Mouse (Mus musculus) thymus, postnatal 14 days (tissue): ENCODE data around the gene Mrps18b.
"Not testable (repeated sequence)": the region's sequence is repeated elsewhere in the genome, so short reads cannot be mapped to it uniquely, and the experiment has no call there.

Experiments
- DNase-seq: peaks from one replicate; pipeline ENCODE4 v3.0.0; 2021

Mrps18b gene

DNA sequence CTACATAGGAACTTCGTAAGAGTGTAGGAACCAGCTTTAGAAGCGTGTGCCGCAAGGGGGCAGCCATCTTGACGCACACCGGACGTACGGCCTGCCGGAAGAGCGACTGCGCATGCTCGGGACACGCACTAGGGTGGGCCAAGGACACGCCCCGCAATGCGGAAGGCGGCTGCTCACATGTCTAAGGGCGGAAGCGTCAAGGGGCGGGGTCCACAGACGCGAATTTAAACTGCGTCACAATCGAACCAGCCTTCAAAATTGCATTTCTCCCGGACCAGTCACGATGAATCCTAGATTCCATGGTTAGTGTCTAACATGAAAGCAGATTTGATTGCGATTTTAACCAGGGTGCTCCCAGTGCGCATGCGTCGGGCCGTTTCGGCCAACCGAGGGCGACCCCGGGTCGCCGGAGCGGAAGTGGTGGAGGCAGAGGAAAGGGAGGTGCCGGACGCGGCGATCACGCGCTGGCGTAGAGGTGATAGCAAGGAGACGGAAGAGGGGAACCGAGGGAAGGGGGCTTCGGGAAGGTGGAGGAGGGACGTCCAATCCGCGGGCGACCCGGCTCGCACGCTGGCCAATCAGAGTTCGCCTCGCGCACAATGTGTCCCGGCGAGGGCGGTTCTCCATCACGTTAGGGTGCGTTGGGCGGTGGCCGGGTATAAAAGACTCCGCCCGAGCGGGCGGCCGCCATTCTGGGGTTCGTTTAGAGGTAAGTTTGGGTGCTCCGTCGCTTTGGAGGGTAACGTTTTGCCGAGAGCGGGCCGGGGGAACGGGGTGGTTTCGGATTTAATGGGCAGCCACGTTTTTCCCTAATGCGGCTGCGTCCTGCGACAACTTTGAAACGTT is at the start of gene Mrps18b, which contains the start of gene Ppp1r10:
Mrps18b (minus strand) TSS at position 93 of the 846 bp plus-strand sequence.
Ppp1r10 (plus strand) TSS at position 138 of the 846 bp plus-strand sequence.
- peak; percentile 99 for DNase-seq

DNA sequence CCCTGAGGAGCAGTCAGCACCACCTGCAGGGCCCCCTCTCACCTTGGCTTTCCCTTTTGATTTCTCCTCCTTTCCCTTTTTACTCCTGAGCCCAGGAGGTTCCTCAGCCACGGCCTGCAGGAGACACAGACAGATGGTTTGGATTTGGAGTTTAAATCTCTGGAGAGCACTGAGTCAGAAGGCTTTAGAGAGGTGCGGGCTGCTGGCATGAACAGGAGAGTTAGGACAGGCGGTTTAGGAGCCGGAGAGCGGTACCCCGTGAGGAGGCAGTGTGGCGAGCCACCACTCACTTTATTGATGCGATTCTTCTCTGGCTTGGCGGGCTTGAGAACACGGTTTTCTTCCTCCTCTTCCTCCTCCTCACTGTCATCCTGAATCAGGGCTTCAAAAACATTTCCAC is 47.1 kb upstream of the Mrps18b start:
- DNase-seq, result no peak

DNA sequence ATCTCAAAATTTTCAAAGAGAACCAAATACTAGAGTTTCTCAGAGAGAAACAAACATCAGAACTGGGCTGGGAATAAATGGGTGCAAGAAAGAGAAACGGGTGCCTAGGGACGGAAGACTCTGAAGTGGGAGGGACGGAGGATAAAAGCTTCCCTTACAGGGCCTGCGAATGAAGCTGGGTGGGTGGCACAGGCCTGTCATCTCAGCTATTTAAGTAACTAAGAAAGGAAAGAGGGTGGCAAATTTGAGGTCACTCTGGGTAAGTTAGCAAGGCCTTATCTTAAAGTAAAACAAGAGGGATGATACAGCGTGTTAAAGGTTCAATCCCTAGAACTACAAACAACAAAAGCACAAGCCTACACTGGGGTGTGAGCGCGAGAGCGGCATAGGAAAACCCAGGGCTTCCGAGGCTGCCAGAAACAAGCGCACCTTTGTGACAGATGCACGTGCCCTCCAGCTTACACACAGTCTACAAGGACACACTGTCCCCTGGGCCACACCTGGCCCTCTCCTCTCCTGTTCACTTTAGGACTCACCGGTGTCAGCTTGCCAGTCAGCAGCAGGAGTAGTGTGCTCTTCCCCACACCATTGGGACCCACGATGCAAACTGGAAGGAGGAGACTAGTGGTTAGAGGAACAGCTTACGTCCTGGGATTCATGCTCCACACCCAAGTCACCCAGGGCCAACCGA is 42.5 kb upstream of the Mrps18b start:
- DNase-seq, result no peak

DNA sequence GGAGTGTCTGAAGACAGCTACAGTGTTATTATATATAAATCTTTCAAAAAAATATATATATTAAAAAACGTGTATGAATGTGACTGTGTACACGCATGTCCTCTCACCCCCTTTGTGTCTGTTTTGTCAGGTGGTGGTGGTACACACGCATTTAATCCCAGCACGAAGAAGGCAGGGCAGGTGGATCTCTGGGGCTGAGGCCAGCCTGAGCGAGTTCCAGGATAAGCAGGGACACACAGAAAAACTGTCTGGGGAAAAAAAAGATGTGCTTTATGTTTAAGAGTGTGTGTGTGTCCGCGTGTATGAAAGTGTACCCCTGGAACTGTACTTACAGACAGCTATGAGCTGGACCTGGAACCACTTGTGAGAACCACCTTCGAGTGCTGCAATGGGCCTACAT is 38.5 kb upstream of the Mrps18b start:
- no peak for DNase-seq

DNA sequence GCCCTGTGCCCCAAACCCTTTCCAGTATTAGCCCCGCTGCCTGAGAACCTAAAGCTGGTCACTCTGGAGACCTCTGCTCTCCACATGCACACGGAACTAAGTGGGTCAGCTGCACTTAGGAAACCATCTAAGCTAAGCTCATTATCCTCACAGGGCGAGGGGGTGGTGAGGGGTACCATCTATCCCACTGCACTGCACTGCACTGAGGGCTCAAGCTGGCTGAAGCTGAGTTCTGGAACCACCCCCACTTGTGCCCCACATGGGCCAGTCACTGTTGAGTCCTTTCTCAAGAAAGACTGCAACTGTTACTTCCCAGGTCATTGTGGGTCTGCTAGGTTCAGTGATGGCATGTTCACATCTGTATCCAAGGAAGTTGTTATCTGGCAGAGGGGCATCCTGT is 36.4 kb upstream of the Mrps18b start:
- not testable (repeated sequence) for DNase-seq

DNA sequence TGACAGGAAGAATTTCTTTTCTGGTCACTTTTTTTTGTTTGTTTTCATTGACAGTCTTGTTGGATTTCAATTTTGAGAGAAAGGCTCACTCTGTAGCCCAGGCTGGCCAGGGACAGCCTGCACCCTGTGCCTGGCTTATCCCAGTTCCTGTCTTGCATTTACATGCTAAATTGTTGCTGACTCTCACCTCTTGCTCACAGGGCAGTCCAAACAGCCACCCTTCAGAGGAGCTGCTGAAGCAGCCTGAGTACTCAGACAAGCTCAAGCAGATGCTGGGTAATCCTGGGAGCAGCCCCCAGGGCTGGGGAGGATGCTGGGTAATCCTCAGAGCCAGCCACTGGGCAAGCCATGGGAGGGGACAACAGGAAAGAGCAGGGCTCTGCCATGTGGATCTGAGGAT is 34.8 kb upstream of the Mrps18b start:
- DNase-seq, result not testable (repeated sequence)

DNA sequence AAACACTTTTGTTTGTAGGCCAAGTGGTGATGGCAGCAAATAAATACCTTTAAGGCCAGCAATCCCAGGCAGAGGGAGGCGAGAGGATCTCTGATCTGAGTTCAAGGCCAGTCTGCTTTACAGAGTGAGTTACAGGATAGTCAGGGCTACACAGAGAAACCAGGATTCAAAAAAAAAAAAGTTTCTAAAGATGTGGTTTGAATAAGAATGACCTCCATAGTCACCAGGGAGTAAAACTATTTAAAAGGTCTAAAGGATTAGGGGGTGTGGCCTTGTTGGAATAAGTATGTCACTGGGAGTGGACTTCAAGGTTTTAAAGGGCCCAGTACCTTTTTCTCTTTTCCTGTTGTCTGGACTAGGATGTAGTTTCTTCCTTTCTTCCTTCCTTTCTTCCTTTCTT is 23.8 kb upstream of the Mrps18b start:
- DNase-seq, result no peak

DNA sequence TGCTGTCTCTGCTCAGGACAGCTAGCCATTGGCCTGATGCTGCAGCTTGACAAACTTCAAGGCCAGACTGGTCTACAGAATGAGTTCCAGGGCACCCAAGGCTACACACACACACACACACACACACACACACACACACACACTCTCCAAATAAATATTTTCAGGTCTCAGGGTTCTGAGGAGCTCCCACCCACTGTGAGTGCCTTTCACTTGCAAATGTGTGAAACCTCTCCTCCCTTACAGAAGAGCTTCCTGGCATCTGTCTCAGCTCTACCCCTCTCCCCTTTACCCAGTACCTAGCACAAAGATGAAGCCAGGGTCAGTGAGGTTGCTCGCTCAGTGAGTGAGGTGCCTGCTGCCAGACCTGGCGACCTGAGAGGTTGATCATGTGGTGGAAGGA is 22.9 kb upstream of the Mrps18b start:
- DNase-seq, result no peak

DNA sequence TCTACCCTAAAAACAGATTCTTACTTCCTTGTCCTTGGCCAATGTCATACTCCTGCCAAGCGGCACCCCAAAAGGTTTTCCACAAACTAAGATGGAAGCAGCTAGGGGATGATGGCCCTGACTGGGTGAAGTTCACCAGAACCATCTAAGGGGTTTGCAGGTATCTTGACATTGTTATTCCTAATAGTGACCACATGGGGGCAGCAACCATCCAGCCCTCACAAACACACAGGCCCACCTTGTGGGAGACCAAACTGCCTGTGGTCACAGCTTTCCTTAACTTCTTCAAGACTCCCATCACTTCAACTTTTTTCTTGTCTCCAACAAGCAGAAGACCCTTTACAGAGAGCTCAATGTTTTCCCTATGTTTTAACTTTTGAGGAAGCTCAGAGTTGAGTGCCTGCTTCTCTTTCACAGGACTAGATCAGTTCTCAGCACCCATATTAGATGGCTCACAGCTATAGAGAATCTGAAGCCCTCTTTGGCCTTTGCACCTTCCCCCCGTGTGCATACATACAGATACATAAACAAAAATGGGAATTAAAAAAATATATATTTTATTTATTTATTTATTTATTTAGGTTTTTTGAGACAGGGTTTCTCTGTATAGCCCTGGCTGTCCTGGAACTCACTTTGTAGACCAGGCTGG is 21.6 kb upstream of the Mrps18b start:
- DNase-seq, result peak; percentile 67

DNA sequence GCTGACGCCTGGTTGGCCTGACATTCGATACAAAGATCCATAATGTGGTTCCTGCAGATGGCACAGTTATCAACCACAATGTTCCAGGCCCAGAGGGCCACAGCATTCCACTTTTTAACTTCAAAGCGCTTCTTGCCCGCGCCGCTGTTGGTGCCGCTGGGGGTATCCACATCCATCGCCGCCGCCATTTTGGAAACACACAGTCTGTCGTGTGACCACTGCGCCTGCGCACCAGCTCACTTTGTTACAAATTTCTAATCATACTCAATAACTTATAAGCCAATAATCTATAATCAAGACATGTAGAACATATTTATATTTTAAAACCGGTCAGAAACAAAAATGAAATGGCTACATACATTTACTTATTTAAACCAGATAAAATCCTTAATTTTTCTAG is 19.6 kb upstream of the Mrps18b start:
- DNase-seq, result not testable (repeated sequence)

DNA sequence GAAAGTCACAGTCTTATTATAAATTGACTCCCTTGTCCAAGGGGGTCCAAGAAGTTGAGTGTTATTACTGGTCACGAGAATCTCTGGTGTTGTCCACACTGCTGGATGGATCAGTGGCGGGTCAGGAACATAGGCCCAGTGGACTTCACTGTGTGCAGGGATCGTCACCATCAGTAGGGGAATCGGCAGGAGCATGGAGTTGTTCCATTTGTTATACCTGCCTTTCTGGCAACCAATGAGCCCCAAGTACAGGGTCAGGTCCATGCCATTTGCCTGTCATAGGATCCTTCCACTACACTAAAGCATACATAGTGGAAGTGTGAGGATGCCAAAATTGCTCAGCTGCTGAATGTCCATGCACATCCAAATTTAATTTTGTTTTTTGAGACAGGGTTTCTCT is 16.4 kb upstream of the Mrps18b start:
- DNase-seq, result no peak

DNA sequence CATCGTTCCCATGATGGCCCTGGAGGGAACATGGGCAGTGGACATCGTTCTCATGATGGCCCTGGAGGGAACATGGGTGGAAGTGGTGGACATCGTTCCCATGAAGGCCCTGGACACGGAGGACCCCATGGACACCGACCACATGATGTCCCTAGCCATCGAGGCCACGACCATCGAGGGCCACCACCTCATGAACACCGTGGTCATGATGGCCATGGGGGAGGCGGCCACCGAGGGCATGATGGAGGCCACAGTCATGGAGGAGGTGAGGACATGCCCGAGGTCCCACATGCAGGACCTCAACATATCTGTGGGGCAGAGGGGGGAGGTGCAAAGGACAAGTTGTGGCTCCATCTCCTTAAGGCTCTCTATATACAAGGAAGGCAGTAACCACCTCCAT is 14.4 kb upstream of the Mrps18b start:
- no peak for DNase-seq

DNA sequence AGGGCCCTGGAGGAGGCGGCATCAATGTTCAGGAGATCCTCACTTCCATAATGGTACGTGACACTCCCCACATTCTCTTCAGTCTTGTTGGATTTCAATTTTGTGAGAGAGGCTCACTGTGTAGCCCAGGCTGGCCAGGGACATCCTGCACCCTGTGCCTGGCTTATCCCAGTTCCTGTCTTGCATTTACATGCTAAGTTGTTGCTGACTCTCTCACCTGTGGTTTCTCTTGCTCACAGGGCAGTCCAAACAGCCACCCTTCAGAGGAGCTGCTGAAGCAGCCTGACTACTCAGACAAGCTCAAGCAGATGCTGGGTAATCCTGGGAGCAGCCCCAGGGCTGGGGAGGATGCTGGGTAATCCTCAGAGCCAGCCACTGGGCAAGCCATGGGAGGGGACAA is 13.3 kb upstream of the Mrps18b start:
- DNase-seq, result no peak

DNA sequence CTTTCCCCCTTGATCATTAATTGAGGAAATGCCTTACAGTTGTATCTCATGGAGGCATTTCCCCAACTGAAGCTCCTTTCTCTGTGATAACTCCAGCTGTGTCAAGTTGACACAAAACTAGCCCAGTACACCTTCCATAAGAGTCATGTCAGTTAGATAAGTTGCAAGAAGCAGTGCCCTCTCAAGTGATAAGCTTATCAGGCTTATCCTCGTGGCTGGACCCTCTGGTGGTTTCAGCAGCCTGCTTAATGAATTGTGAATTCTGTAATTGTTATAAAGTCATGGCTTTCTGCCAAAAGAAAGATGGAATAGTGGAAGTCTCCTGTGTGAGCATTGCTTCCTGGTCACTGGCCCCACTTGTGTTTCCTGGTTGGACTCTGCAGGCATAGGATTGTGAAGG is 11.3 kb upstream of the Mrps18b start:
- no peak for DNase-seq

DNA sequence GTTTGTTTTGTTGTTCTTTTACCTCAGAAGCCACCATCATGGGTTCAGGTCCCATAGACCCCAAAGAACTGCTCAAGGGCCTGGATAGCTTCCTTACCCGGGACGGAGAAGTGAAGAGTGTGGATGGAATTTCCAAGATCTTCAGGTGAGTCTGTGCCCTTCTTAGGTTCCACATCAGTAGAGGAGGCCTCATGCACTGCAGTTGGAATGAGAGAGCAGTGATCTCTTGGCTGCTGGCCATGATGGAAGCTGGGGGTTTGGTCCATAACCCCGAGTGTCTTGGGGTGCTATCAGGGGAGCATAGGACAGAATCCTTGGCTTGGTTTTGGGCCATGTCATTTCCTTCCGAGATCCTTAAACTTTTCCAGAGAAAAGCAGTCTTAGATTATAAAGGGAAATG is 7.1 kb upstream of the Mrps18b start:
- no peak for DNase-seq

DNA sequence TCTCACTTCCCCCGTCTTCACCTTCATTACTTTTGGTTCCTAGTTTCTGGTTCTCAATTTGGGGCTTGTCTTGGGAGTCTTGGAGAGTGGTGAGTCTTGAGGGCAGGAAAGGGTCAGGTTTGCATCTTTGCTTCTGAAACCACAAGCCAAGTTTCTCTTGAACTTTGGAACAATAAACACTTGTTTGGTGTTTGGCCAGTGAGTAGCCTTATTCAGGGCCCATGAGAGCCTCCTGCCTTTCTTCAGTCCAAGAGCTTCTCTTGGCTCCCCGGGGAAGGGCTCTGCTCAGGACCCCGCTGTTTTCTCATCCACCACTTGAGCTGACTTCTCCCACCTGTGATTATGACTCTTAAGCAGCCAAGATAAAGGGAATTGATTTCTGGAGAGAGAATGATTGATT is 6.4 kb upstream of the Mrps18b start:
- no peak for DNase-seq

DNA sequence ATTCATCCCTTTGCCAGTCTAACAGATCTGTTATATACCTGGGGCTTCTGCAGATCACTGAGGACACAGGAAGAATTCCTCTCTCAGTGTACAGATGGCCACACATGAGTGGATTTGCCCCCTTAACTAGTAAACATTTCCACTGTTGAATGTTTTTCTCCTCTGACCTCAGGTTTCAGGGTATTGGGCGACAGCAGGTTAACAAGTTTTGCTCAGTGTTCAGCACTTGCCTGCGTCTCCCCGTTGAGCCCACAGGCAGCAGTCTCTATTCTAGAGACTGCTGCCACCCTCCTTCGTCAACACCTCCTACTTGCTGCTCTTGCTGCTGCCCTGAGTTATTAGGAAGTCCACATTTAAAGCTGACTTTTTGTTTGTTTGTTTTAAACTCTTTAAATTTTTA is 5.5 kb upstream of the Mrps18b start:
- no peak for DNase-seq

DNA sequence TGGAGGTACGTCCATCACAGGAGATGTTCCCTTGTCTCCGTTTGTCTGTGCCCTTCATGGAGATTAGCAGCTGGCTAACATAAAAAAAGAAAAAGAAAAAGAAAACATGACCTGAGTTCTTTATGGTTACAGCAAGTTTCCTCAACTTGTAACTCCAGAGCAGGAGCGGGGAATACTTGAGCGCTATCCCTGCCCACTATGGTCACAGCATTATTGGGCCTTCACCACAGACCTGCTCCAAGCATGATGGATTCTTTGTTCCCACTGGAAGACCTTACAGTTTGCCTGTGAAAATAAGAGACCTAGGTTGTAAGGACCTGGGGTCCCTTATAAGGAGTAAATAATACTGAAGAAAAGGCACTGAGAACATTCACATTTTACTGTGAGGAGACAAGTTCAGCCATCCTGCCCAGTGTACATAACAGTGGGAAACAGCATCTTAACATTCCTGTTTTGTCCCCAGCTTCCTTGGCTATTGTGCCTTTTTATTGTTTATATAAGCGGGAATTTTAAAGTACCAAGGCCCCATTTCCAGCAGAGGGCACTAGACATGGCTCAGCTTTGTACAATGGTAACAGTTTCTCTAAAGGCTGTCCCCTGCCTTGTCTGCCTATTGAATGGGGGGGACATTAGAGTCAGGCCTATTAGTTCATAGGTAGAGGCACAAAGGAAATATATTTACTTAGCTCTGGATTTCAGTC is 4.8 kb upstream of the Mrps18b start:
- peak; percentile 47 for DNase-seq

DNA sequence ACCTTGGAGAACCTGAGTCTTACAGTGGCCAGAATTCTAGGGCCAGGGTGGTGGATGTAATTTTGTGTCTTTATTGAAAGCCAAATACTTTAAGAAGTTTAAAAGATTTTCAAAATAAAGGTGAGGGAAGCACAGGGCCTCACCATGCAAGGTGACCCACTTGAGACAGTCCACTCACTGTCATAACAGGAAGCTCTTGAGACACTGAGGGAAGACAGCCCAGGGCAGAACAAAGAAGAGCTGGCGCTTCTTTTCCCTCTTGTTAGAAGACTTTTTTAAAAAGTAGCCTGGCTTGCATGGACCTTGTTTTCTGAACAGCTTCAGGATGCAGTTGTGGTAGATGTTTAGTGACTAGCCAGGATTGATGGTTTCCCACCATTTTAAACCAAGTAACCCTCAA is 4.2 kb upstream of the Mrps18b start:
- DNase-seq, result no peak

DNA sequence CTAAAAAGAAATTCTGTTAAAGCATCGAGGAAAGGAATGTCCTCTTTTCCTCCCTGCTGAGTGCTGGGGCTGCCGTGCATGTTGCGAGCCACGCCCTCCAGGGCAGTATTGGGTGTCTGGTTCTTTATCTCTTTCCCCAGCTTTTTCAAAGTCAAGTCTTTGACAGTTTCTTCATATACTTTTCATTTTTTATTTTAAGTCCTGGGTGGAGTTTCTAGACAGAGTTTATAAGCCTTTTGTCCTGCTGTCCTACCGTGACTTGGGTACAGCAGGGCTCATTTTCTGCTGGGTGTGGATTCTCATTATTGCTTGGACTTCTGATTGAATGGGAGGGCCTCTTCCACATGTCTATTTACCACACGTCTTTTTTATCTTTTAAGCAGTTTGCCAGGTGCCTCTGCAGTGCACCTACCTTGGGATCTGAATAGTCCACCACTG is 3.7 kb upstream of the Mrps18b start:
- DNase-seq, result no peak

DNA sequence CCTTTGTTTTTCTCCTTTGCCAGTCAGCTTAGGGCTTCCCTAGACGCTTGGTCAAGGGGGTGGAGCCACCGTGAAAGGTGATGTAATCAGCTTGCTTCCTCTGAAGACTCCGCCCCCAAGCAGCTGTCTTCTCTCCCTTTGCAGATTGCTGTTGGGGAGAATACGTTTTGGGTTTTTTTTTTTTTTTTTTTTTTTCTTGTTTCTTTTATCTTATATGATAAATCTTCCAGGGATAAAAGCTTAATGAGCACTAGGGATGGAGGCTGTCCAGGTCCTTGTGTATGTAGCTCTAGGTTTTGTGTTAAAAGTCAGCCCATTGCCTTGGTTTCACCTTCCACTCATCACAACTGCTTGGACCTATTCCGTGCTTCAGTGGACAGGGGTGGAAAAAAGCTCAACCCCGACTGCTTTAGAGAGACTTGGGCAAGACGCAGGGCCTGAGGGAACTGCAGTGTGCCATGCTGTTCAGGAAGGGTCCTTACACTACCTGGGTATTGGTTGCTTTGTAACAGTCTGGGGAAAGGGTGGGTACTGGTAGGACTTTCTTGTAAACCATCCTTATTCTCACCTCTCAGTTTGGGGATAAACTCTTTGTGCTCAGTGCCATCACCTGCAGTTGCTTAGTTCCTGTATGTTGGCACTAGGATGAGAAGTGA is 3.0 kb upstream of the Mrps18b start:
- peak; percentile 98 for DNase-seq

DNA sequence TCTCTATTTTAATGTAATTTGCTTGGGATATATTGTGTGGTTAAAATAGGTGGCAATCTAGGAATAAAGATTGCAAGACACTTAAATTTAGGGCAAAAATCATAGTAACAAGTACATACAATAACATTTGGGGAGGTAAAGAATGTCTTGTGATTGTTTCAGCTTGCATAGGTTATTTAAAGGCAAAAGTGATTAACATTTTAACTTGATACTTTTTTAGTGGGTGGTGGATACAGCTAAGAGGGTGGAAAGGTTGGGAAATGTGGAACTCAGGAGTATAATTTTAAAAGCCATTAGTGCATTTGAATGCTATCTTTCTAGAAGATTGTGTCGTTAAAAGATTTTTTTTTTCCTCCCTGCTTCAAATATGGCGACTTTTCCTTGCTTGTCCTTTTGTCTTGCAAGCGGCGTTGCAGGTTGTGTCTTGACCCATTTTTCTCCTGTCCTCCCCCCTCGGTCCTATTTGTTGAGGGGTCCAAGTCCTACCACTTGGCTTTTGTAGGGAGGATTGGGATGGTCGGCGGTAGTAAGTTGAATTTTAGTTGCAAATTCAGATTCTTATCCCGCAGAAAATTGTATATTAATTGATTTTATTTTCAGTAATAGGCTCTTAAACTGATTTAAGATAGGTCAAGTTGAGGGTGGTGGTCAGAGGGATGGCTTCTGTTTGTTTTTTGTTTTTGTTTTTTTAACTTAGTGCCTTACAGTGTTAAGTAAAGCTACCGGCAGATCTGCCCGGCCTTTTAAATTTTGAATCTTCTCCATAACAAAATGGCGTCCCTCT is 2.3 kb upstream of the Mrps18b start:
- peak; percentile 53 for DNase-seq
